Mouse (Mus musculus): ENCODE data around the gene Nlrc5.

- TF ChIP-seq CTCF (IDR thresholded peaks at IDR 0.05; ENCODE audit: extremely low read depth, insufficient read length, insufficient replicate concordance, low read depth, low read length) (no peak), POLR2A (IDR thresholded peaks at IDR 0.05; ENCODE audit: low read depth, low read length) (no peak)
Measured at GRCm38 (mm10) chr8:94436112-94436572, 2.0 kb downstream of the Nlrc5 start.

All from small intestine, adult 2 months (tissue).